8 mouse cellular contexts compared by ENCODE assay signal in genomic region chr5:122990411-122991160, GRCm38 (mm10). TPM values are rescaled to one million over a fixed set of nuclear protein-coding genes. Genes with fewer than 3 reads are reported as not detected.
DNase-seq lines count a peak whose midpoint lies in the region; ATAC-seq and TF ChIP-seq lines count a peak whose summit lies in the region.

No protein-coding gene starts in this region.

- TF ChIP-seq POLR2A in CH12.LX (IDR thresholded peaks at IDR 0.05; ENCODE audit: low read depth, low read length) = no peak

- no peaks in the 10 kb centered on the region for H3K36me3 ChIP-seq in heart, embryonic 10.5 days
- H3K36me3 ChIP-seq in CH12.LX (replicated peaks in 1 of 2; ENCODE audit: control insufficient read depth in 1 of 2, insufficient read depth in 1 of 2, low read length in 1 of 2) = peaks cover 0 to 4% of the 10 kb centered on the region in 2 experiments
- H3K36me3 ChIP-seq in forebrain, embryonic 16.5 days (ENCODE audit: control insufficient read depth, insufficient read depth) = no peaks in the 10 kb centered on the region
- H3K36me3 ChIP-seq in stomach, embryonic 14.5 days (ENCODE audit: control insufficient read depth, insufficient read depth, low read length) = no peaks in the 10 kb centered on the region; the same call in 1 of the 2 replicates

- peak overlapping the region; percentile 67 for H3K4me2 ChIP-seq in CH12.LX (ENCODE audit: insufficient read depth, low read depth, poor library complexity, severe bottlenecking)
- H3K4me2 ChIP-seq in forebrain, embryonic 16.5 days (ENCODE audit: low read length) = peak overlapping the region; percentile 95
- H3K4me2 ChIP-seq in stomach, embryonic 14.5 days (replicated peaks; ENCODE audit: low read depth, low read length) = peak overlapping the region; percentile 98

- peaks cover 16% of the 10 kb centered on the region for H3K79me2 ChIP-seq in CH12.LX (replicated peaks; ENCODE audit: control insufficient read depth, extremely low read depth, insufficient read depth, poor library complexity, severe bottlenecking)

- WGBS in heart, embryonic 10.5 days = 5% methylated on average over 16 of the region's 16 CpGs
- WGBS in forebrain, embryonic 16.5 days = 14% methylated on average over 16 of the region's 16 CpGs
- WGBS in stomach, embryonic 14.5 days = 31% methylated on average over 16 of the region's 16 CpGs

- no peaks in the 10 kb centered on the region for H3K27me3 ChIP-seq in heart, embryonic 10.5 days (ENCODE audit: insufficient read depth, poor library complexity, severe bottlenecking)
- no peaks in the 10 kb centered on the region for H3K27me3 ChIP-seq in CH12.LX (replicated peaks)
- H3K27me3 ChIP-seq in forebrain, embryonic 16.5 days (replicated peaks; ENCODE audit: control insufficient read depth, insufficient read depth, low read length) = no peaks in the 10 kb centered on the region
- no peaks in the 10 kb centered on the region for H3K27me3 ChIP-seq in stomach, embryonic 14.5 days (ENCODE audit: control insufficient read depth, insufficient read depth, low read length)

- H3K9me3 ChIP-seq in heart, embryonic 10.5 days = no peaks in the 10 kb centered on the region
- H3K9me3 ChIP-seq in CH12.LX (replicated peaks; ENCODE audit: low read length) = no peaks in the 10 kb centered on the region
- H3K9me3 ChIP-seq in forebrain, embryonic 16.5 days (ENCODE audit: control insufficient read depth, low read length) = no peaks in the 10 kb centered on the region
- H3K9me3 ChIP-seq in stomach, embryonic 14.5 days (ENCODE audit: control insufficient read depth, low read depth, low read length) = no peaks in the 10 kb centered on the region

- ATAC-seq in forebrain, embryonic 16.5 days = no peak
- ATAC-seq in stomach, embryonic 14.5 days (ENCODE audit: insufficient number of reproducible peaks, insufficient read depth, low FRiP score, low read depth) = no peak

- in situ Hi-C loops in CH12.LX (cut with MboI; ENCODE audit: low pct_ligation_motif_present, low pct_unique_long_range_greater_than_20kb, low sequenced_read_pairs) = no loop called here

- no peak for TF ChIP-seq RAD21 in CH12.LX (IDR thresholded peaks at IDR 0.05; ENCODE audit: low read depth, low read length)

- H3K27ac ChIP-seq in heart, embryonic 10.5 days = peak overlapping the region; percentile 99
- peak overlapping the region; percentile 68 for H3K27ac ChIP-seq in CH12.LX (ENCODE audit: insufficient read depth, low read depth)
- H3K27ac ChIP-seq in forebrain, embryonic 16.5 days (ENCODE audit: low read length) = peak overlapping the region; percentile 96
- no peak overlapping the region for H3K27ac ChIP-seq in stomach, embryonic 14.5 days (ENCODE audit: low read length)

- peaks cover 65% of the 10 kb centered on the region for H3K4me1 ChIP-seq in heart, embryonic 10.5 days
- peaks cover 5 to 59% of the 10 kb centered on the region in 2 experiments; a peak in 3 of 4 replicates for H3K4me1 ChIP-seq in CH12.LX (ENCODE audit: control insufficient read depth in 1 of 2, insufficient read depth in 2 of 2)
- peaks cover 52% of the 10 kb centered on the region for H3K4me1 ChIP-seq in forebrain, embryonic 16.5 days (replicated peaks; ENCODE audit: control insufficient read depth, insufficient read depth, low read length)
- peaks cover 20% of the 10 kb centered on the region; the same call in 1 of the 2 replicates for H3K4me1 ChIP-seq in stomach, embryonic 14.5 days (ENCODE audit: control insufficient read depth, insufficient read depth, low read length)

- intact Hi-C loops in gastrocnemius, postnatal 14 days (cut with DNase I; ENCODE audit: low total_unique reads) = no loop called here

- H3K4me3 ChIP-seq in heart, embryonic 10.5 days = peak overlapping the region; percentile 66
- peak overlapping the region; percentile 67 to 82 (median 76) for H3K4me3 ChIP-seq in CH12.LX (replicated peaks in 1 of 3; ENCODE audit: low read depth in 2 of 3, low read length in 2 of 3, poor library complexity in 1 of 3)
- peak overlapping the region; percentile 72 for H3K4me3 ChIP-seq in forebrain, embryonic 16.5 days (replicated peaks; ENCODE audit: low read length)
- peak overlapping the region; percentile 52; the same call in 1 of the 2 replicates for H3K4me3 ChIP-seq in stomach, embryonic 14.5 days (ENCODE audit: low read depth, low read length)

- no peak for DNase-seq in heart, embryonic 10.5 days (ENCODE audit: low spot score)
- DNase-seq in heart, adult 11 months = no peak
- peak; percentile 65 for DNase-seq in CH12.LX (ENCODE audit: extremely low read depth)
- DNase-seq in lung, postnatal 36 days = peak; percentile 45
- no peak for DNase-seq in gastrocnemius, postnatal 14 days
- DNase-seq in left cerebral cortex, adult 18-20 months (ENCODE audit: low spot score in 2 of 2) = no peak

- peak; percentile 53; the same call in 1 of the 2 replicates for TF ChIP-seq EP300 in CH12.LX (IDR thresholded peaks at IDR 0.05; ENCODE audit: low read length)

- peak overlapping the region; percentile 64 for H3K9ac ChIP-seq in CH12.LX (ENCODE audit: insufficient read depth, low read depth)
- H3K9ac ChIP-seq in forebrain, embryonic 16.5 days (replicated peaks; ENCODE audit: low read depth, low read length) = peak overlapping the region; percentile 82
- no peak overlapping the region for H3K9ac ChIP-seq in stomach, embryonic 14.5 days (replicated peaks; ENCODE audit: low read depth, low read length)

- dilution Hi-C loops in CH12.LX (cut with MboI; ENCODE audit: extremely low pct_ligation_motif_present, extremely low pct_unique_long_range_greater_than_20kb, low sequenced_read_pairs) = no loop called here

- TF ChIP-seq CTCF in CH12.LX (conservative IDR thresholded peaks at IDR 0.05 in 1 of 2, IDR thresholded peaks at IDR 0.05 in 1 of 2; ENCODE audit: low read depth in 2 of 2, low read length in 2 of 2) = no peak

TF ChIP-seq in CH12.LX, 34 proteins besides CTCF, POLR2A, EP300 and RAD21 (continues in another document):
- TF ChIP-seq UBTF (IDR thresholded peaks at IDR 0.05; ENCODE audit: low read depth, low read length) = no peak
- 0 out of 2 replicates have a peak, but pooled peaks have one; percentile 43 for TF ChIP-seq KAT2A (IDR thresholded peaks at IDR 0.05; ENCODE audit: insufficient replicate concordance, low read length)
- TF ChIP-seq NELFE (IDR thresholded peaks at IDR 0.05; ENCODE audit: low read depth, low read length) = no peak
- TF ChIP-seq JUN (IDR thresholded peaks at IDR 0.05; ENCODE audit: insufficient read depth, low read depth, low read length) = peak; percentile 81
- no peak for TF ChIP-seq USF2 (conservative IDR thresholded peaks at IDR 0.05; ENCODE audit: low read depth, low read length)
- TF ChIP-seq NRF1 (IDR thresholded peaks at IDR 0.05; ENCODE audit: low read depth, low read length) = no peak
- peak; percentile 56; the same call in 1 of the 2 replicates for TF ChIP-seq TCF12 (IDR thresholded peaks at IDR 0.05; ENCODE audit: low read depth, low read length)
- TF ChIP-seq ZNF384 (IDR thresholded peaks at IDR 0.05; ENCODE audit: low read depth, low read length) = peak; percentile 93
- peak; percentile 19; the same call in 1 of the 2 replicates for TF ChIP-seq HCFC1 (IDR thresholded peaks at IDR 0.05; ENCODE audit: low read depth, low read length)
- no peak for TF ChIP-seq SMC3 (IDR thresholded peaks at IDR 0.05; ENCODE audit: low read depth, low read length)
- TF ChIP-seq PAX5 (IDR thresholded peaks at IDR 0.05; ENCODE audit: low read length) = no peak
- no peak for TF ChIP-seq RCOR1 (conservative IDR thresholded peaks at IDR 0.05; ENCODE audit: low read depth, low read length)
- no peak for TF ChIP-seq MAFK (IDR thresholded peaks at IDR 0.05; ENCODE audit: insufficient replicate concordance, low read length)
- TF ChIP-seq JUND (conservative IDR thresholded peaks at IDR 0.05; ENCODE audit: low read depth, low read length) = 0 out of 2 replicates have a peak, but pooled peaks have one; percentile 40
- 0 out of 2 replicates have a peak, but pooled peaks have one; percentile 44 for TF ChIP-seq ELF1 (IDR thresholded peaks at IDR 0.05; ENCODE audit: low read depth, low read length)
- TF ChIP-seq USF1 (IDR thresholded peaks at IDR 0.05; ENCODE audit: low read depth, low read length) = no peak
- TF ChIP-seq IRF4 (IDR thresholded peaks at IDR 0.05; ENCODE audit: low read depth, low read length) = peak; percentile 66
- TF ChIP-seq ZKSCAN1 (IDR thresholded peaks at IDR 0.05; ENCODE audit: borderline replicate concordance, low read depth, low read length) = no peak

RNA-seq across cellular contexts. Expression of gene Kdm2b, which starts 1.0 kb away (rescaled TPM):
- polyA plus RNA-seq in heart, embryonic 10.5 days (2016; fragmentation: Nextera tagmentation; extraction: Ambion mirVana) = 35.5 and 47.1 TPM in 2 replicates
- 80.1 and 87.1 TPM in 2 replicates for total RNA-seq in CH12.LX (2012; rRNA removed)
- 69.3 and 76.7 TPM in 2 replicates for total RNA-seq in CH12.LX (2014; rRNA removed)
- polyA plus RNA-seq in CH12.LX (2012; ENCODE audit: insufficient read length, low read depth) = 120 and 138 TPM in 2 replicates
- 157 and 166 TPM in 2 replicates for polyA plus RNA-seq in forebrain, embryonic 16.5 days (2015; fragmentation: Nextera tagmentation; extraction: Ambion mirVana)
- polyA plus RNA-seq in stomach, embryonic 14.5 days (2014; fragmentation: Nextera tagmentation; extraction: Ambion mirVana) = 34.5 and 37.9 TPM in 2 replicates
- total RNA-seq in gastrocnemius, postnatal 14 days (2021) = 10 to 100 TPM; 13.4 to 14.4 TPM
- 10 to 100 TPM; 24.2 to 25.5 TPM for total RNA-seq in left cerebral cortex, adult 18-20 months (2021)

RNA-seq across cellular contexts. Expression of gene Orai1, which starts 24.3 kb away (rescaled TPM):
- 13.4 and 14.4 TPM in 2 replicates for polyA plus RNA-seq in heart, embryonic 10.5 days (2016; fragmentation: Nextera tagmentation; extraction: Ambion mirVana)
- total RNA-seq in CH12.LX (2012; rRNA removed) = 17.8 and 18.6 TPM in 2 replicates
- 14.6 and 17.4 TPM in 2 replicates for total RNA-seq in CH12.LX (2014; rRNA removed)
- 23.1 and 27.7 TPM in 2 replicates for polyA plus RNA-seq in CH12.LX (2012; ENCODE audit: insufficient read length, low read depth)
- polyA plus RNA-seq in forebrain, embryonic 16.5 days (2015; fragmentation: Nextera tagmentation; extraction: Ambion mirVana) = 13.0 and 13.8 TPM in 2 replicates
- 17.8 and 20.5 TPM in 2 replicates for polyA plus RNA-seq in stomach, embryonic 14.5 days (2014; fragmentation: Nextera tagmentation; extraction: Ambion mirVana)
- total RNA-seq in gastrocnemius, postnatal 14 days (2021) = 10 to 100 TPM; 39.5 to 47.6 TPM
- total RNA-seq in left cerebral cortex, adult 18-20 months (2021) = 1 to 10 TPM; 8.8 to 10.0 TPM

RNA-seq across cellular contexts. Expression of gene Morn3, which starts 56.2 kb away (rescaled TPM):
- polyA plus RNA-seq in heart, embryonic 10.5 days (2016; fragmentation: Nextera tagmentation; extraction: Ambion mirVana) = not detected in 2 replicates
- total RNA-seq in CH12.LX (2012; rRNA removed) (not detected in 2 replicates), CH12.LX (2014; rRNA removed) (not detected in 2 replicates)
- polyA plus RNA-seq in CH12.LX (2012; ENCODE audit: insufficient read length, low read depth) = not detected in 2 replicates
- 1.7 TPM in 1 of 2 replicates, not detected in the other for polyA plus RNA-seq in forebrain, embryonic 16.5 days (2015; fragmentation: Nextera tagmentation; extraction: Ambion mirVana)
- polyA plus RNA-seq in stomach, embryonic 14.5 days (2014; fragmentation: Nextera tagmentation; extraction: Ambion mirVana) = not detected in 2 replicates
- total RNA-seq in gastrocnemius, postnatal 14 days (2021) = not detected
- total RNA-seq in left cerebral cortex, adult 18-20 months (2021) = under 1 TPM in 1 of 2 experiments, not detected in 1; 0.40 TPM

Comparison
In these comparisons a context has a peak if more than half of its experiments do, and no peak if none do; other contexts are left out.
1. DNase-seq: peak in CH12.LX (single experiment) and lung, postnatal 36 days (single experiment); none in heart, embryonic 10.5 days (single experiment), heart, adult 11 months (single experiment), gastrocnemius, postnatal 14 days (single experiment) and left cerebral cortex, adult 18-20 months (0 of 2).
2. Peak in every context shown above with its lines, with median percentiles within 50 percentile points of each other: H3K4me3 ChIP-seq and H3K4me2 ChIP-seq.